Mouse (Mus musculus) heart, embryonic 13.5 days (tissue): ENCODE measurements around the gene Nfs1. TPM values are rescaled to one million over a fixed set of nuclear protein-coding genes. Genes with fewer than 3 reads are reported as not detected.

ENCODE experiments used
- ATAC-seq: fragments of 200-750 bp; cut with Nextera tagmentation; 2 replicates; pipeline ENCODE4 v1.8.0; 2017; ENCODE audit warnings: moderate TSS enrichment; ENCODE audit not compliant: insufficient number of reproducible peaks, low FRiP score, low TSS enrichment; ENCODE audit errors: extremely low read depth
- H3K27ac ChIP-seq: fragments of 300-500 bp; sonication (generic); replicated peaks from 2 replicates; pipeline ENCODE4 v1.5.1; 2015; ENCODE audit warnings: moderate library complexity, mild to moderate bottlenecking, inconsistent platforms
- H3K27me3 ChIP-seq: fragments of 300-500 bp; sonication (generic); replicated peaks from 2 replicates; pipeline ENCODE4 v1.6.1; 2015; ENCODE audit warnings: mild to moderate bottlenecking, inconsistent platforms
- H3K36me3 ChIP-seq: fragments of 300-500 bp; sonication (generic); 2 replicates; pipeline ENCODE4 v1.6.1; 2015; ENCODE audit warnings: mild to moderate bottlenecking, inconsistent platforms
- H3K4me1 ChIP-seq: fragments of 300-500 bp; sonication (generic); 2 replicates; pipeline ENCODE4 v1.6.1; 2015; ENCODE audit warnings: inconsistent platforms
- H3K4me2 ChIP-seq: fragments of 300-500 bp; sonication (generic); 2 replicates; pipeline ENCODE4 v1.6.1; 2015; ENCODE audit warnings: inconsistent platforms, mild to moderate bottlenecking, moderate library complexity
- H3K4me3 ChIP-seq: fragments of 300-500 bp; sonication (generic); 2 replicates; pipeline ENCODE4 v1.5.1; 2015; ENCODE audit warnings: moderate library complexity, mild to moderate bottlenecking, inconsistent platforms
- H3K9ac ChIP-seq: fragments of 300-500 bp; sonication (generic); 2 replicates; pipeline ENCODE4 v1.6.1; 2015; ENCODE audit warnings: inconsistent platforms, mild to moderate bottlenecking, moderate library complexity
- H3K9me3 ChIP-seq: fragments of 300-500 bp; sonication (generic); 2 replicates; pipeline ENCODE4 v1.6.1; 2016; ENCODE audit warnings: inconsistent platforms
- WGBS: fragments of 180-500 bp; shearing (Covaris S2); methylation state at CpG from one replicate; pipeline ENCODE4 v1.1.7; 2015; ENCODE audit warnings: mixed read lengths; 5-methylcytosine and 5-hydroxymethylcytosine counted together
- polyA plus RNA-seq: library from polyadenylated mRNA; unstranded; fragments of >200 nt; fragmentation: Nextera tagmentation; extraction: Ambion mirVana; gene quantifications from 2 replicates; pipeline ENCODE4 v1.2.1, GENCODE M21; 2015

The Nfs1 gene
- polyA plus RNA-seq, 1 experiment from 2014 or later = 58.1 TPM

- Histone ChIP-seq H3K27me3 (no peaks in the 10 kb centered on the region), H3K27ac (peak overlapping the region; percentile 96), H3K9me3 (no peaks in the 10 kb centered on the region), H3K4me3 (peak overlapping the region; percentile 100), H3K4me2 (peak overlapping the region; percentile 84), H3K4me1 (peaks cover 40% of the 10 kb centered on the region), H3K9ac (peak overlapping the region; percentile 100), H3K36me3 (peaks cover 43% of the 10 kb centered on the region)
- peak; percentile 54 for ATAC-seq
- WGBS = under 1% methylated on average over 44 of the region's 47 CpGs
These were observed 35.2 kb upstream of the Nfs1 start for GRCm38 (mm10) chr2:156179046-156179795.

DNA sequence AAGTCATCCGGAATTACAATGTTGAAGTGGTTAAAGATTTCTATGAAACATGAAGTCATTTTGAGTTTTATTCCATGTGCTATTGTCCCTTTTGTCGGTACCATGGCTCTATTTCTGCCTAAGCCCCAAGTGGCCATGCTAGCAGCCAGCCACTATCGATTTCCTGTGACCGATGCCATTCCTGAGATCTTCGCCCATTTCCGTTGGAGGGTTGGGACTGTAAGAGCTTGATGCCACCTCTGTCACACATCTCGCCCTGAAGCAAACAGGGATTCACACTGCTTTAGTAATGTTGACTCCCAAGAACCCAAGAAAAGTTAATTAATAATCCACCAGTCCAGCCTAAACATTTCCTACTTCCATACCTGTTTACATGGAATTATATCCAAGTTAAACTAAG, 33.7 kb upstream of the Nfs1 start:
- H3K36me3 ChIP-seq = peaks cover 56% of the 10 kb centered on the region

DNA sequence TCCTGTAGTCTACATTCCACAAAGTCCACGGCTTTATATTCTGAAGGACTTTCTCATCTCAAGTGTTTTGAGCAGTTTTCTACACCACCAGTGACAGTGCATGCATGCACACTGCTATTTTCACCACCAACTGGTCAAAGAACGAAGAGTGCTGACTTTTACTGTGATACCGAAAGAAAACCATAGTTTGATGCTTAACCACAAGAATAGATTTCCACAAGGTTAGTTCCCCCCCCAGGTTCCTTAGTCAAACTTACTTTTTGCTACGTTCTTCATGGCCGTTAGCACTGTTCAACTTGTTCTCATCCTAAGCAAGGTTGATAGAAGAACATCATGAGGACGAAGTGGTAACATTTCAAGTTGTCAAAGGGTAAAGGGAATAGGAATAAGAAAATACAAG, 33.1 kb upstream of the Nfs1 start:
- H3K4me2 ChIP-seq = peak overlapping the region; percentile 39
- no peak overlapping the region for H3K27ac ChIP-seq
- no peak for ATAC-seq
- 0 out of 2 replicates have a peak overlapping the region, but pooled peaks have one; percentile 3 for H3K4me3 ChIP-seq
- WGBS = 70% methylated on average over 6 of the region's 6 CpGs
- peaks cover 62% of the 10 kb centered on the region for H3K36me3 ChIP-seq
- H3K4me1 ChIP-seq = peaks cover 44% of the 10 kb centered on the region
- 0 out of 2 replicates have a peak overlapping the region, but pooled peaks have one; percentile 20 for H3K9ac ChIP-seq
- H3K27me3 ChIP-seq = no peaks in the 10 kb centered on the region
- no peaks in the 10 kb centered on the region for H3K9me3 ChIP-seq

More for the DNA sequence above, 33.7 kb upstream of the Nfs1 start:
- ATAC-seq = no peak
- no peaks in the 10 kb centered on the region for H3K27me3 ChIP-seq
- no peak overlapping the region for H3K27ac ChIP-seq
- no peaks in the 10 kb centered on the region for H3K9me3 ChIP-seq
- peak overlapping the region; percentile 84 for H3K4me2 ChIP-seq
- H3K4me1 ChIP-seq = peaks cover 44% of the 10 kb centered on the region
- H3K4me3 ChIP-seq = peak overlapping the region; percentile 100
- H3K9ac ChIP-seq = peak overlapping the region; percentile 73
- 62% methylated on average over 7 of the region's 7 CpGs for WGBS

DNA sequence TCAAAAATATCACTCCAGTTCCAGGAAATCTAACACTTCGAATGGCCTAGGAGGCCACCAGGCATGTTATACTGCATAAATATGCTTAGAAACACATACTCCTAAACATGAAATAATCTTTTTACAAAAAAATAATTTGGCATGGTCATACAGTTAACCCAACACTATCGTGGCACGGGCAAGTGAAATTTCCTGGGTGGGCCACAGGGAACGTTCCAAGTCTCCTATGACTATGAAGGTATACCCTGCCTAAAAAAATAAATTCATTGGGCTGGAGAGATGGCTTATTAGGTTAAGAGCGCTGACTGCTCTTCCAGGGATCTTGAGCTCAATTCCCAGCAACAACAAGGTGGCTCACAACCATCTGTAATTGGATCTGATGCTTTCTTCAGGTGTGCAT, 22.6 kb upstream of the Nfs1 start:
- WGBS = 91% methylated on average over 5 of the region's 5 CpGs
- no peak overlapping the region for H3K4me3 ChIP-seq
- no peak overlapping the region for H3K4me2 ChIP-seq
- H3K4me1 ChIP-seq = no peaks in the 10 kb centered on the region
- H3K9me3 ChIP-seq = no peaks in the 10 kb centered on the region
- no peak for ATAC-seq
- H3K27me3 ChIP-seq = no peaks in the 10 kb centered on the region
- H3K9ac ChIP-seq = no peak overlapping the region
- H3K27ac ChIP-seq = no peak overlapping the region
- peaks cover 97% of the 10 kb centered on the region for H3K36me3 ChIP-seq

- H3K9ac ChIP-seq = no peak overlapping the region
- H3K27ac ChIP-seq = no peak overlapping the region
- WGBS = 97% methylated on average over 1 of the region's 1 CpGs
- H3K9me3 ChIP-seq = no peaks in the 10 kb centered on the region
- H3K4me1 ChIP-seq = no peaks in the 10 kb centered on the region
- ATAC-seq = no peak
- H3K36me3 ChIP-seq = peaks cover 93% of the 10 kb centered on the region
- H3K27me3 ChIP-seq = no peaks in the 10 kb centered on the region
- H3K4me3 ChIP-seq = no peak overlapping the region
- no peak overlapping the region for H3K4me2 ChIP-seq
These were observed 21.5 kb upstream of the Nfs1 start for GRCm38 (mm10) chr2:156165478-156165877.

DNA sequence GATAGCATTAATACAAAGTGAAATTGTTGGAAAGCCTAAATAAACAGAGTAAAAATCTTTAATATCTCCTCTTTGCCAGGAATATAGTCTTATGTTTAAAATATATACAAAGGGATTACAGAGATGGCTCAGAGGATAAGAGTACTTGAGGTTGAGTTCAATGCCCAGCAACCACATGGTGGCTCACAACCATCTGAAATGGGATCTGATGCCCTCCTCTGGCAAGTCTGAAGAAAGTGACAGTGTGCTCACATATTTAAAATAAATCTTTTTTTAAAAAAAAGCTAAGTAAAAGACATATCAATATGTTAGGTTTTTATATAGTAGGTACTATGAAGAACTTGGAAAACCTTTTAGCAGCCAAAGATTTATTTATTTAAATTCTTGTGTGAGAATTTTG, 7.6 kb upstream of the Nfs1 start:
- Histone ChIP-seq H3K4me1 (no peaks in the 10 kb centered on the region), H3K9me3 (no peaks in the 10 kb centered on the region), H3K4me3 (no peak overlapping the region), H3K4me2 (no peak overlapping the region), H3K27ac (no peak overlapping the region), H3K27me3 (no peaks in the 10 kb centered on the region), H3K9ac (no peak overlapping the region), H3K36me3 (peaks cover 89% of the 10 kb centered on the region)
- ATAC-seq = no peak

DNA sequence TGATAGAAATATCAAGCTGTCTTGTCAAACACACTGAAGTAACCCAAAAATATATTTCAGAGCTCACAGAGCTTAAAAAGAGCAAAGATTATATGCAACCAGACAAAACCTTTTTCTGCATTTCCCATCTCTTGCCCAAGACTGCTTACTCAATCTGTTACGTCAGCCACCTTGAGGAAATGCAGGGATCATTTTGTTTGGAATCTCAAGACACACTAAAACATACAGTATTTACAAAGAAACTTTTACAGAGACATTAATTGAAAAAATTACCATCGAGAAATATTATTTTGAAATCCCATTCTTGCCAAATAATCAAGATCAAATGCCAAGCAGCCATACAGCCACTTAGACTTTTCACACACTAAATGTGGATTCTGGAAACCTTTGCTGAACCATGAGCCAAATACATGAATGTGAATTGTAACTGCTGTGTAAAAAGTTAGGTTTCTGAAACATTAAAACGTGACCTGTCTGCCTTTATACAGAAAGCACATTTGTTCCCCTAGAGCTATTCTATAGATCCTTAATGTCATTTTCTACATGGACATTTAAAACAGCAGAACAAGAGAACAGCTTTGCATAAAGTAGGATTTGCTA, 3.4 kb upstream of the Nfs1 start:
- 88% methylated on average over 3 of the region's 3 CpGs for WGBS
- no peaks in the 10 kb centered on the region for H3K9me3 ChIP-seq
- peaks cover 62% of the 10 kb centered on the region for H3K36me3 ChIP-seq
- no peak overlapping the region for H3K4me2 ChIP-seq
- no peak overlapping the region for H3K4me3 ChIP-seq
- no peak overlapping the region for H3K9ac ChIP-seq
- peaks cover 20% of the 10 kb centered on the region for H3K4me1 ChIP-seq
- ATAC-seq = no peak
- H3K27ac ChIP-seq = no peak overlapping the region
- no peaks in the 10 kb centered on the region for H3K27me3 ChIP-seq

DNA sequence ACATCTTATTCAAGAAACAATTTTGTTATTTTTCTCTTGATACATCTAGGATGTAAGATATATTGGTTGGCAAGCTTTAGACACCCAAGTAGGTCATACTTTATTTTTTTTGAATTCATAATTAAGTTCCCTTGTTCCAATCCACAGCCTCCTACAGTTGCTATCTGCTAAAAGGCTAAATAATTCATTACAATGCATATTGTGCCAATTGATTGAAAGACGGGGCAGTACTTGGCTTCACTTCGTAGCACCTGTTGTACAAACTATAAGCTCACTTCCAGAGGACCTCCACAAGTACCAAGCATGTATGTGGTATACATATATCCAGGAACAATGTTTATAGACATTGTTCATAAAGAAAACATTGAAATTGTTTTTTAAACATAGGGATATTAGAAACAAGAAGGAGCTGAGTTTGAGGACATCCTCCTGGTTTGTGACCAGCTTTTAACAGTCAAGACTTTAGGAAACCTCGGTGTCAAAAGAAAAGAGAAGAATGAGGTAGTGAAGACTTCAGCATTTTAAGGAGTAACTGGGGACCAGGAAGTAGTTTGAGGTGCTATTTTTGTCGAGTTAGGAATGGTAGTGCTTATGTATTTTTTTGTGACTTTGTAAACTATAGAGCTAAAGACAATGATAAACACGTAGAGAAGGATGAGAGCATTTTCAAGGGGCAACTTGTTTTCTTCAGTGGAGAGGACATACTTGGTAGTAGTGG, 2.4 kb upstream of the Nfs1 start:
- H3K27ac ChIP-seq = no peak overlapping the region
- no peaks in the 10 kb centered on the region for H3K9me3 ChIP-seq
- peaks cover 61% of the 10 kb centered on the region for H3K36me3 ChIP-seq
- WGBS = 70% methylated on average over 5 of the region's 5 CpGs
- H3K4me1 ChIP-seq = peaks cover 20% of the 10 kb centered on the region
- no peak overlapping the region for H3K4me2 ChIP-seq
- H3K27me3 ChIP-seq = no peaks in the 10 kb centered on the region
- no peak overlapping the region for H3K4me3 ChIP-seq
- H3K9ac ChIP-seq = no peak overlapping the region
- no peak for ATAC-seq

DNA sequence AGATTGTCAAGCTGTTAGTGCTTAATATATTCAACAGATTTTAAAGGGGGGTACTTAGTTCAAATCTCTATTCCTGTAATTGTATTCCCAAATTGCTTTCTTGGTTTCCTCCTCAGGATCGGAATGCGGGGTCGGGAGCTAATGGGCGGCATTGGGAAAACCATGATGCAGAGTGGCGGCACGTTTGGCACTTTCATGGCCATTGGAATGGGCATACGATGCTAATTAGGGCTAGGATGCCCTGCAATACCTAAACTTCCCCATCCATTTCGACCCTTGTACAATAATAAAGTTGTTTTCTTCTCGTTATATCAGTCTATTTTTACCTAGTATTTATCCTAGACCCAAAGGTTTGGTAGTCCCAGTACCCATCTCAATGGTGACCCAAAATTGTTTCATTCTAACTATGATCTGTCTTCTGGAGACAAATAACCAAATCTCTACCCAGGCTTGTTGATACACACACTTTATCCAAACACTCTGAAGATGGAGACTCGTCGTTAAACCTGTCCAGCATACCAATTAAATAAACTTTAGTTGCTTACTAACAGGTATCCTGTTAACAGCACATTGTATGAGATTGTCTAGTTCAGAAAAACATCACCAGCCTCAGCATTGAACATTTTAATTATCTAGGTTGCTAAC, 1.6 kb upstream of the Nfs1 start:
- 63% methylated on average over 11 of the region's 11 CpGs for whole genome bisulfite sequencing
- H3K4me3 ChIP-seq = peak overlapping the region; percentile 89
- H3K9ac ChIP-seq = peak overlapping the region; percentile 93; the same call in 1 of the 2 replicates
- no peaks in the 10 kb centered on the region for H3K9me3 ChIP-seq
- H3K27me3 ChIP-seq = no peaks in the 10 kb centered on the region
- H3K36me3 ChIP-seq = peaks cover 59% of the 10 kb centered on the region
- no peak overlapping the region for H3K27ac ChIP-seq
- peaks cover 20% of the 10 kb centered on the region for H3K4me1 ChIP-seq
- H3K4me2 ChIP-seq = peak overlapping the region; percentile 93
- no peak for ATAC-seq

DNA sequence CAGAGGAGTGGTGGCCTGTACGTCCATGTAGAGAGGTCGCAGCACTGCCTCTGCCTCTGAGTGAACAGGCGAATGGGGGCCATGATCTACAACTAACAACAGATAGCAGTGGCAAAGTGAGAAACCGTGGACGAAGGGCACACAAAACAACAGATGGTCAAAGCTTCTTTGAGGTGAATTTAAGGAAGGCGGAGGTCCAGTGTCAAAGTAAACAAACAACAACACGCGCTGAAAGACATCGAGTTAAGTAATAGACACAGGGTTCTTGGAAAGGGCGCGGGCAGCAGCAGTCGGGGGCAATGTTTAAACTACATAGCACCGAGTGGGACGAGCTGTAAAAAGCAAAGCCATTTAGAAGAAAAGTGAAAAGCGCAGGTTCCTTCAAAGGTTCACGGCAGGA, 619 bp downstream of the Nfs1 start:
- Histone ChIP-seq H3K27me3 (no peaks in the 10 kb centered on the region), H3K4me2 (peak overlapping the region; percentile 93), H3K4me3 (peak overlapping the region; percentile 89), H3K9ac (peak overlapping the region; percentile 93), H3K4me1 (peaks cover 20% of the 10 kb centered on the region), H3K27ac (peak overlapping the region; percentile 95), H3K9me3 (no peaks in the 10 kb centered on the region), H3K36me3 (peaks cover 57% of the 10 kb centered on the region)
- WGBS = 3% methylated on average over 16 of the region's 16 CpGs
- ATAC-seq = no peak

GRCm38 (mm10) chr2:156142820-156143219, 1.2 kb downstream of the Nfs1 start:
- 76% methylated on average over 2 of the region's 2 CpGs for WGBS
- ATAC-seq = no peak

More at GRCm38 (mm10) chr2:156142820-156143219, 1.2 kb downstream of the Nfs1 start:
- Histone ChIP-seq H3K4me2 (peak overlapping the region; percentile 93), H3K4me1 (peaks cover 20% of the 10 kb centered on the region), H3K4me3 (peak overlapping the region; percentile 89), H3K27ac (peak overlapping the region; percentile 95), H3K9me3 (no peaks in the 10 kb centered on the region), H3K27me3 (no peaks in the 10 kb centered on the region), H3K36me3 (peaks cover 52% of the 10 kb centered on the region), H3K9ac (peak overlapping the region; percentile 93)
